Mouse (Mus musculus) embryonic fibroblast, embryonic 13.5 days (primary cell): ENCODE measurements around the gene Ski. TPM values are rescaled to one million over a fixed set of nuclear protein-coding genes. Genes with fewer than 3 reads are reported as not detected.

Source experiments
- H3K27ac ChIP-seq: 2 replicates; pipeline ENCODE4 v1.5.1; 2012; ENCODE audit warnings: low read length, control low read depth, inconsistent platforms; ENCODE audit not compliant: insufficient read depth
- H3K4me1 ChIP-seq: 2 replicates; pipeline ENCODE4 v1.6.1; 2011; ENCODE audit warnings: low read length; ENCODE audit not compliant: control insufficient read depth, insufficient read depth
- H3K4me3 ChIP-seq: 2 replicates; pipeline ENCODE4 v1.5.1; 2011; ENCODE audit warnings: mild to moderate bottlenecking, control low read depth, low read length; ENCODE audit not compliant: insufficient read depth
- CTCF ChIP-seq: IDR thresholded peaks from 2 replicates; pipeline ENCODE4 v1.5.1; 2011; ENCODE audit warnings: mild to moderate bottlenecking, control low read depth, low read length, moderate library complexity, borderline replicate concordance; ENCODE audit not compliant: insufficient read depth
- POLR2A ChIP-seq: IDR thresholded peaks from 2 replicates; pipeline ENCODE4 v1.6.1; 2011; ENCODE audit warnings: low read depth, mild to moderate bottlenecking, control low read depth, low read length, moderate library complexity
- polyA plus RNA-seq: library from polyadenylated mRNA; stranded (reverse); fragments of >200 nt; gene quantifications from 2 replicates; pipeline ENCODE4 v1.2.4, GENCODE M21; 2011; ENCODE audit warnings: low read depth; ENCODE audit not compliant: missing spikeins, insufficient read length

Ski gene
- polyA plus RNA-seq, result 88.4 and 106 TPM in 2 replicates

DNA sequence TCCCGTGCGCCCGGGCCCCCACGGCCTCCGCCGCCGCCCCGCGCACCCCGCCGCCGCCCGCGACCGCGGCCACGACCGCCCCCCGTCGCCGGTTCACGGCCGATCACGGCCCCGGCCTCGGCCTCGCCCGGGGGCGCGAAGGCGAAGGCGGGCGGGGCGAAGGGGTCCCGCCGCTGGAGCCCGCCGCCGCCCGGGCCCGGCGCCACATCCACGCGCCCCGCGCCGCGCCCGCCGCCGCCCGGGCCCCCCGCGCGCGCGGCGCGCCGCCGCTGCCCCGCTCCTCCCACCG lies at the start of gene Ski:
Gene Ski, minus strand, starts transcription at position 41 of the 289 bp plus-strand sequence.
- Histone ChIP-seq H3K27ac (peak within 1 kb of the TSS; percentile 94), H3K4me3 (peak within 1 kb of the TSS; percentile 97), H3K4me1 (peaks cover 7% of the 10 kb centered on the region; the same call in 1 of the 2 replicates)
- TF ChIP-seq POLR2A (no peak), CTCF (no peak)

- no peak overlapping the region for H3K27ac ChIP-seq
- H3K4me1 ChIP-seq, result peaks cover 16% of the 10 kb centered on the region
- no peak for TF ChIP-seq POLR2A
- peak; percentile 52 for TF ChIP-seq CTCF
- H3K4me3 ChIP-seq, result no peak overlapping the region
Observed at GRCm38 (mm10) chr4:155268382-155268781, 46.0 kb upstream of the Ski start.

DNA sequence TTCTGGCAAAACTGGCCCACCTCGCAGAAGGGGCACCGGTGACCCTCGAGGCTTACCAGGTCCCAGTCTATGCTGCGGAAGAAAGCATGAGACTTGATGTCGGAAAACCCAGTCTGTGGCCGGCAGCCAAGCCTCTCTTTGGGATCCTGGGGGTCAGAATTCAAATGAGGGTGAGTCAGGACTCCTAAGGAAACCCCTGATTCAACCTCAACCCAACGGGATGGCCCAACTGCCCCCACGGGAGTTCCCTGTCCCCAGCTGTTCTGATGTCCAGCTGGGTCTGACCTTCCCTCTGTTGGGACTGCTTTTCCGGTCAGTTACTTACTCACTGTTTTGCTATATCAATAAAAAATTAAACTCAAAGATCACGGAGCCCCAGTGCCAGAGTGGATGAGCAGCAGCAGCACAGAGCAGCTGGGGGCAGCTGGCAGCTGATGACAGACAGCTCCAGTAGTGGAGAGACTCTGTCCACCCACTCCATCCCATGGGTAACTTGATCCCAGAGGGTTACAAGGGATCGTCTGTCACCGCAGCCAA lies 45.3 kb upstream of the Ski start:
- no peak overlapping the region for H3K4me3 ChIP-seq
- TF ChIP-seq CTCF (no peak), POLR2A (no peak)
- H3K27ac ChIP-seq, result peak overlapping the region; percentile 23; the same call in 1 of the 2 replicates
- peaks cover 16% of the 10 kb centered on the region for H3K4me1 ChIP-seq

GRCm38 (mm10) chr4:155267047-155267543 lies 44.7 kb upstream of the Ski start:
- Histone ChIP-seq H3K27ac (0 out of 2 replicates have a peak overlapping the region, but pooled peaks have one; percentile 6), H3K4me3 (no peak overlapping the region), H3K4me1 (peaks cover 16% of the 10 kb centered on the region)
- TF ChIP-seq CTCF, result no peak
- TF ChIP-seq POLR2A, result no peak

GRCm38 (mm10) chr4:155264521-155265321 lies 42.3 kb upstream of the Ski start:
- Histone ChIP-seq H3K27ac (no peak overlapping the region), H3K4me3 (no peak overlapping the region), H3K4me1 (peaks cover 16% of the 10 kb centered on the region)
- TF ChIP-seq POLR2A (no peak), CTCF (no peak)

- Histone ChIP-seq H3K27ac (no peak overlapping the region), H3K4me3 (no peak overlapping the region), H3K4me1 (no peaks in the 10 kb centered on the region)
- TF ChIP-seq CTCF, result no peak
- no peak for TF ChIP-seq POLR2A
Observed at GRCm38 (mm10) chr4:155252253-155252652, 29.9 kb upstream of the Ski start.

GRCm38 (mm10) chr4:155251147-155251546 lies 28.8 kb upstream of the Ski start:
- Histone ChIP-seq H3K4me3 (peak overlapping the region; percentile 16), H3K27ac (no peak overlapping the region), H3K4me1 (peaks cover 1% of the 10 kb centered on the region; the same call in 1 of the 2 replicates)
- no peak for TF ChIP-seq POLR2A
- no peak for TF ChIP-seq CTCF

- peaks cover 5% of the 10 kb centered on the region for H3K4me1 ChIP-seq
- peak overlapping the region; percentile 98 for H3K27ac ChIP-seq
- TF ChIP-seq POLR2A (peak; percentile 43), CTCF (no peak)
- peak overlapping the region; percentile 65 for H3K4me3 ChIP-seq
Observed at GRCm38 (mm10) chr4:155250361-155251117, 28.1 kb upstream of the Ski start.

GRCm38 (mm10) chr4:155249648-155250351 lies 27.4 kb upstream of the Ski start, which contains the start of gene Faap20:
TSS of gene Faap20 (plus strand) at chr4:155249802.
- H3K4me1 ChIP-seq, result peaks cover 7% of the 10 kb centered on the region
- peak within 1 kb of the TSS; percentile 65 for H3K4me3 ChIP-seq
- peak within 1 kb of the TSS; percentile 98 for H3K27ac ChIP-seq
- no peak for TF ChIP-seq CTCF
- TF ChIP-seq POLR2A, result peak; percentile 85
